Mouse (Mus musculus): ENCODE results near the gene Wnt10a.

The Wnt10a gene

GRCm38 (mm10) chr1:74791249-74791648 lies at the start of gene Wnt10a:
Gene Wnt10a (plus strand): TSS chr1:74791516.
- DNase-seq (ENCODE audit: low spot score in 2 of 2): no peak

- no peak for DNase-seq (ENCODE audit: low spot score in 2 of 2)
Measured at GRCm38 (mm10) chr1:74747335-74747734, 44.0 kb upstream of the Wnt10a start.

GRCm38 (mm10) chr1:74748643-74749271 lies 42.6 kb upstream of the Wnt10a start, which contains the start of gene Prkag3:
Gene Prkag3 (minus strand): TSS chr1:74749221.
- peak in 1 of 2 experiments; percentile 50 for DNase-seq (ENCODE audit: low spot score in 2 of 2)

- DNase-seq (ENCODE audit: low spot score in 2 of 2): no peak
Measured at GRCm38 (mm10) chr1:74749301-74749700, 42.0 kb upstream of the Wnt10a start.

- no peak for DNase-seq (ENCODE audit: low spot score in 2 of 2)
Measured at GRCm38 (mm10) chr1:74750683-74751082, 40.6 kb upstream of the Wnt10a start.

GRCm38 (mm10) chr1:74752150-74752549 lies 39.2 kb upstream of the Wnt10a start:
- no peak for DNase-seq (ENCODE audit: low spot score in 2 of 2)

GRCm38 (mm10) chr1:74752833-74753232 lies 38.5 kb upstream of the Wnt10a start:
- DNase-seq (ENCODE audit: low spot score in 2 of 2): no peak

- no peak for DNase-seq (ENCODE audit: low spot score in 2 of 2)
Measured at GRCm38 (mm10) chr1:74753266-74753974, 37.9 kb upstream of the Wnt10a start.

- DNase-seq (ENCODE audit: low spot score in 2 of 2): no peak
Measured at GRCm38 (mm10) chr1:74754175-74754785, 37.0 kb upstream of the Wnt10a start.

GRCm38 (mm10) chr1:74759773-74760172 lies 31.5 kb upstream of the Wnt10a start:
- no peak for DNase-seq (ENCODE audit: low spot score in 2 of 2)

- peak; percentile 49 to 66 for DNase-seq (ENCODE audit: low spot score in 2 of 2)
Measured at GRCm38 (mm10) chr1:74763081-74763480, 28.2 kb upstream of the Wnt10a start.

- DNase-seq (ENCODE audit: low spot score in 2 of 2): no peak
Measured at GRCm38 (mm10) chr1:74770727-74771466, 20.4 kb upstream of the Wnt10a start.

- no peak for DNase-seq (ENCODE audit: low spot score in 2 of 2)
Measured at GRCm38 (mm10) chr1:74771467-74771844, 19.9 kb upstream of the Wnt10a start.

- DNase-seq (ENCODE audit: low spot score in 2 of 2): no peak
Measured at GRCm38 (mm10) chr1:74771845-74771930, 19.6 kb upstream of the Wnt10a start, which contains the start of gene Wnt6. Gene Wnt6 (plus strand): TSS chr1:74771892.

- no peak for DNase-seq (ENCODE audit: low spot score in 2 of 2)
Measured at GRCm38 (mm10) chr1:74771931-74772620, 19.2 kb upstream of the Wnt10a start.

GRCm38 (mm10) chr1:74773136-74773535 lies 18.2 kb upstream of the Wnt10a start:
- DNase-seq (ENCODE audit: low spot score in 2 of 2): peak in 1 of 2 experiments; percentile 52

- no peak for DNase-seq (ENCODE audit: low spot score in 2 of 2)
Measured at GRCm38 (mm10) chr1:74774062-74774461, 17.3 kb upstream of the Wnt10a start.

GRCm38 (mm10) chr1:74775816-74776215 lies 15.5 kb upstream of the Wnt10a start:
- no peak for DNase-seq (ENCODE audit: low spot score in 2 of 2)

GRCm38 (mm10) chr1:74778934-74779486 lies 12.3 kb upstream of the Wnt10a start:
- no peak for DNase-seq (ENCODE audit: low spot score in 2 of 2)

- no peak for DNase-seq (ENCODE audit: low spot score in 2 of 2)
Measured at GRCm38 (mm10) chr1:74782045-74782444, 9.3 kb upstream of the Wnt10a start.

GRCm38 (mm10) chr1:74783554-74783953 lies 7.8 kb upstream of the Wnt10a start:
- no peak for DNase-seq (ENCODE audit: low spot score in 2 of 2)

Measured in cerebellum, postnatal 4 days (tissue).